Mouse (Mus musculus) midbrain, embryonic 16.5 days (tissue): ENCODE results near the gene Gpr68. TPM values are rescaled to one million over a fixed set of nuclear protein-coding genes. Genes with fewer than 3 reads are reported as not detected.

Source experiments
- ATAC-seq: fragments of 200-750 bp; cut with Nextera tagmentation; 2 replicates; pipeline ENCODE4 v1.8.0; 2017; ENCODE audit warnings: moderate TSS enrichment
- H3K27ac ChIP-seq: fragments of 300-500 bp; sonication (generic); 2 replicates; pipeline ENCODE4 v1.5.1; 2014; ENCODE audit warnings: mild to moderate bottlenecking, low read length, mixed read lengths
- H3K27me3 ChIP-seq: fragments of 300-500 bp; sonication (generic); 2 replicates; pipeline ENCODE4 v1.6.1; 2014; ENCODE audit warnings: low read depth, low read length, mixed read lengths; ENCODE audit not compliant: control insufficient read depth, insufficient read depth
- H3K36me3 ChIP-seq: fragments of 300-500 bp; sonication (generic); 2 replicates; pipeline ENCODE4 v1.6.1; 2014; ENCODE audit warnings: mild to moderate bottlenecking, low read length, moderate library complexity, mixed read lengths; ENCODE audit not compliant: control insufficient read depth, insufficient read depth
- H3K4me1 ChIP-seq: fragments of 300-500 bp; sonication (generic); 2 replicates; pipeline ENCODE4 v1.6.1; 2014; ENCODE audit warnings: mild to moderate bottlenecking, low read length, mixed read lengths; ENCODE audit not compliant: control insufficient read depth, insufficient read depth
- H3K4me2 ChIP-seq: fragments of 300-500 bp; sonication (generic); 2 replicates; pipeline ENCODE4 v1.6.1; 2014; ENCODE audit warnings: mild to moderate bottlenecking, low read length, mixed read lengths
- H3K4me3 ChIP-seq: fragments of 300-500 bp; sonication (generic); 2 replicates; pipeline ENCODE4 v1.5.1; 2014; ENCODE audit warnings: low read depth, mild to moderate bottlenecking, low read length, moderate library complexity, mixed read lengths
- H3K9ac ChIP-seq: fragments of 300-500 bp; sonication (generic); 2 replicates; pipeline ENCODE4 v1.6.1; 2014; ENCODE audit warnings: low read depth, low read length, mixed read lengths
- H3K9me3 ChIP-seq: fragments of 300-500 bp; sonication (generic); replicated peaks from 2 replicates; pipeline ENCODE4 v1.6.1; 2014; ENCODE audit warnings: mild to moderate bottlenecking, low read length, mixed read lengths; ENCODE audit not compliant: control insufficient read depth, poor library complexity, severe bottlenecking
- WGBS: fragments of 180-500 bp; shearing (Covaris S2); extraction: QIAGEN DNeasy Blood & Tissue Kit; methylation state at CpG from one replicate; pipeline ENCODE4 v1.1.7; 2014; 5-methylcytosine and 5-hydroxymethylcytosine counted together
- polyA plus RNA-seq: library from polyadenylated mRNA; unstranded; fragments of >200 nt; fragmentation: Nextera tagmentation; extraction: Ambion mirVana; gene quantifications from 2 replicates; pipeline ENCODE4 v1.2.1, GENCODE M21; 2015

The Gpr68 gene
- polyA plus RNA-seq, 1 experiment from 2014 or later = 6.2 TPM

- ATAC-seq = peak; percentile 85
- Histone ChIP-seq H3K27me3 (no peaks in the 10 kb centered on the region), H3K4me3 (no peak overlapping the region), H3K36me3 (no peaks in the 10 kb centered on the region), H3K4me2 (no peak overlapping the region), H3K27ac (no peak overlapping the region), H3K4me1 (no peaks in the 10 kb centered on the region), H3K9ac (no peak overlapping the region), H3K9me3 (no peaks in the 10 kb centered on the region)
- WGBS = 73% methylated on average over 7 of the region's 7 CpGs
Measured at GRCm38 (mm10) chr12:100849421-100850138, 58.4 kb downstream of the Gpr68 start.

GRCm38 (mm10) chr12:100847437-100848080 is 60.4 kb downstream of the Gpr68 start:
- Histone ChIP-seq H3K4me2 (no peak overlapping the region), H3K4me3 (no peak overlapping the region), H3K27ac (no peak overlapping the region), H3K9me3 (no peaks in the 10 kb centered on the region), H3K4me1 (no peaks in the 10 kb centered on the region), H3K9ac (no peak overlapping the region), H3K27me3 (no peaks in the 10 kb centered on the region), H3K36me3 (no peaks in the 10 kb centered on the region)
- no peak for ATAC-seq
- WGBS = 53% methylated on average over 11 of the region's 11 CpGs

- ATAC-seq = no peak
- Histone ChIP-seq H3K4me2 (no peak overlapping the region), H3K36me3 (no peaks in the 10 kb centered on the region), H3K27me3 (no peaks in the 10 kb centered on the region), H3K4me1 (no peaks in the 10 kb centered on the region), H3K4me3 (no peak overlapping the region), H3K9me3 (no peaks in the 10 kb centered on the region), H3K27ac (no peak overlapping the region), H3K9ac (no peak overlapping the region)
- 50% methylated on average over 1 of the region's 1 CpGs for WGBS
Measured at GRCm38 (mm10) chr12:100846566-100846965, 61.4 kb downstream of the Gpr68 start.

- ATAC-seq = no peak
- WGBS = 26% methylated on average over 2 of the region's 2 CpGs
- no peaks in the 10 kb centered on the region for H3K9me3 ChIP-seq
- H3K4me2 ChIP-seq = no peak overlapping the region
- no peaks in the 10 kb centered on the region for H3K4me1 ChIP-seq
- H3K4me3 ChIP-seq = no peak overlapping the region
- H3K27ac ChIP-seq = no peak overlapping the region
- H3K27me3 ChIP-seq = no peaks in the 10 kb centered on the region
- no peaks in the 10 kb centered on the region for H3K36me3 ChIP-seq
- H3K9ac ChIP-seq = no peak overlapping the region
Measured at GRCm38 (mm10) chr12:100845829-100846228, 62.2 kb downstream of the Gpr68 start.

GRCm38 (mm10) chr12:100844546-100844945 is 63.5 kb downstream of the Gpr68 start:
- H3K9ac ChIP-seq = no peak overlapping the region
- 83% methylated on average over 7 of the region's 7 CpGs for WGBS
- ATAC-seq = no peak
- no peaks in the 10 kb centered on the region for H3K9me3 ChIP-seq
- no peak overlapping the region for H3K4me2 ChIP-seq
- no peaks in the 10 kb centered on the region for H3K36me3 ChIP-seq
- H3K4me1 ChIP-seq = no peaks in the 10 kb centered on the region
- H3K27ac ChIP-seq = no peak overlapping the region
- H3K27me3 ChIP-seq = no peaks in the 10 kb centered on the region
- no peak overlapping the region for H3K4me3 ChIP-seq

GRCm38 (mm10) chr12:100843171-100843570 is 64.8 kb downstream of the Gpr68 start:
- WGBS = 87% methylated on average over 4 of the region's 4 CpGs
- no peak overlapping the region for H3K4me3 ChIP-seq
- no peaks in the 10 kb centered on the region for H3K27me3 ChIP-seq
- H3K27ac ChIP-seq = no peak overlapping the region
- no peak for ATAC-seq
- H3K36me3 ChIP-seq = no peaks in the 10 kb centered on the region
- no peak overlapping the region for H3K4me2 ChIP-seq
- no peak overlapping the region for H3K9ac ChIP-seq
- no peaks in the 10 kb centered on the region for H3K9me3 ChIP-seq
- no peaks in the 10 kb centered on the region for H3K4me1 ChIP-seq

GRCm38 (mm10) chr12:100841211-100841792 is 66.7 kb downstream of the Gpr68 start:
- Histone ChIP-seq H3K4me1 (no peaks in the 10 kb centered on the region), H3K9ac (no peak overlapping the region), H3K36me3 (no peaks in the 10 kb centered on the region), H3K9me3 (no peaks in the 10 kb centered on the region), H3K27me3 (no peaks in the 10 kb centered on the region), H3K27ac (no peak overlapping the region), H3K4me2 (no peak overlapping the region), H3K4me3 (no peak overlapping the region)
- WGBS = 3% methylated on average over 3 of the region's 3 CpGs
- peak; percentile 77 for ATAC-seq

- H3K9me3 ChIP-seq = no peaks in the 10 kb centered on the region
- H3K27me3 ChIP-seq = no peaks in the 10 kb centered on the region
- no peak overlapping the region for H3K4me2 ChIP-seq
- H3K9ac ChIP-seq = no peak overlapping the region
- no peaks in the 10 kb centered on the region for H3K4me1 ChIP-seq
- no peaks in the 10 kb centered on the region for H3K36me3 ChIP-seq
- 78% methylated on average over 6 of the region's 6 CpGs for WGBS
- H3K27ac ChIP-seq = no peak overlapping the region
- no peak for ATAC-seq
- no peak overlapping the region for H3K4me3 ChIP-seq
Measured at GRCm38 (mm10) chr12:100839926-100840325, 68.1 kb downstream of the Gpr68 start.

GRCm38 (mm10) chr12:100839079-100839600 is 68.9 kb downstream of the Gpr68 start:
- no peaks in the 10 kb centered on the region for H3K4me1 ChIP-seq
- H3K27ac ChIP-seq = no peak overlapping the region
- H3K9me3 ChIP-seq = no peaks in the 10 kb centered on the region
- no peak for ATAC-seq
- WGBS = 19% methylated on average over 8 of the region's 8 CpGs
- no peaks in the 10 kb centered on the region for H3K36me3 ChIP-seq
- H3K9ac ChIP-seq = no peak overlapping the region
- no peak overlapping the region for H3K4me3 ChIP-seq
- no peaks in the 10 kb centered on the region for H3K27me3 ChIP-seq
- no peak overlapping the region for H3K4me2 ChIP-seq
